7 mouse cellular contexts compared by ENCODE assay signal in the genomic region with DNA sequence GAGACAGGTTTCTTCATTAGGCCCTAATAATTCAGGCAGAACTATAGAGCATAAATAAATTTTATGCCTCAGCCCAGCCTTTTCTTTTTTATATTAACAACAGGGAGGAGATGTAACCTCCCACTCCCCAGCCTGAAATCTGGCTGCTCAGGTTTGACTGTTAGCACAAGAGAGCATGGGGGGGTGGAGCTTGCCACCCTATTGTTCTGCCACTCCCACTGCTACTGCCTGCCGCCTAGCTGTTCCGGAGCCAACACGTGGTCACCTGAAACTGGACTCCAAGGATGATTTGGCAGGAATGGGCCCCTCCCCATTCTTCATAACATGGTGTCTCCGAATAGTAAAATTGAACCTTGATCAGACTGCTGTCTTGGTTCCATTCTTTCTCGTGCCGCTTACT. TPM values are rescaled to one million over a fixed set of nuclear protein-coding genes. Genes with fewer than 3 reads are reported as not detected.
"Had no signal": no experiment of that assay in that cellular context is flagged by ENCODE, and none has a peak within 500 bp of the region (broad histone marks: within the 10 kb centered on the region; RNA-seq: fewer than 3 reads in every experiment).

No protein-coding gene starts in this region.

RNA-seq across cellular contexts. Expression of a gene that starts 15.9 kb away (rescaled TPM):
- polyA plus RNA-seq: neural tube, embryonic 13.5 days; neural tube, embryonic 14.5 days; neural tube, embryonic 15.5 days had no signal

RNA-seq across cellular contexts. Expression of a gene that starts 45.3 kb away (rescaled TPM):
- polyA plus RNA-seq: neural tube, embryonic 13.5 days; neural tube, embryonic 14.5 days; neural tube, embryonic 15.5 days; stomach, embryonic 14.5 days; stomach, embryonic 15.5 days; stomach, embryonic 16.5 days; testis, adult 2 months had no signal
